Mouse (Mus musculus): ENCODE results near the gene Fam187b.
"Not testable (repeated sequence)": the region's sequence is repeated elsewhere in the genome, so short reads cannot be mapped to it uniquely, and the experiment has no call there.

GRCm38 (mm10) chr7:30949902-30950301, 23.7 kb upstream of the Fam187b start:
- not testable (repeated sequence) for TF ChIP-seq CTCF, EP300 (IDR thresholded peaks at IDR 0.05; ENCODE audit: low read depth)
